Mouse (Mus musculus): ENCODE measurements around the gene Arhgap23. TPM values are rescaled to one million over a fixed set of nuclear protein-coding genes. Genes with fewer than 3 reads are reported as not detected.

Gene Arhgap23
- polyA plus RNA-seq, 1 experiment from 2014 or later, result 3.1 TPM

- H3K9me3 ChIP-seq (replicated peaks; ENCODE audit: control insufficient read depth, low read length), result no peaks in the 10 kb centered on the region
- H3K27ac ChIP-seq (replicated peaks; ENCODE audit: low read depth, low read length), result no peak overlapping the region
- 1% methylated on average over 6 of the region's 6 CpGs for WGBS
- no peaks in the 10 kb centered on the region for H3K36me3 ChIP-seq (replicated peaks; ENCODE audit: control insufficient read depth, insufficient read depth, low read depth, low read length)
- H3K4me3 ChIP-seq (ENCODE audit: low read depth, low read length), result no peak overlapping the region
- peaks cover 9% of the 10 kb centered on the region for H3K4me1 ChIP-seq (ENCODE audit: control insufficient read depth, insufficient read depth, low read length)
- no peak for ATAC-seq (replicated peaks; ENCODE audit: insufficient number of reproducible peaks, low FRiP score, low TSS enrichment, low read depth)
- no peak overlapping the region for H3K4me2 ChIP-seq (ENCODE audit: low read depth, low read length)
- H3K9ac ChIP-seq (replicated peaks; ENCODE audit: low read length), result no peak overlapping the region
- peaks cover 2% of the 10 kb centered on the region; the same call in 1 of the 2 replicates for H3K27me3 ChIP-seq (ENCODE audit: control insufficient read depth, insufficient read depth, low read length)
- peak; percentile 86 for DNase-seq (ENCODE audit: low spot score)
Measured at GRCm38 (mm10) chr11:97408171-97408570, 7.2 kb upstream of the Arhgap23 start.

- Histone ChIP-seq H3K36me3 (replicated peaks; ENCODE audit: control insufficient read depth, insufficient read depth, low read depth, low read length) (no peaks in the 10 kb centered on the region), H3K4me1 (ENCODE audit: control insufficient read depth, insufficient read depth, low read length) (peaks cover 2% of the 10 kb centered on the region; the same call in 1 of the 2 replicates), H3K9me3 (replicated peaks; ENCODE audit: control insufficient read depth, low read length) (no peaks in the 10 kb centered on the region), H3K9ac (replicated peaks; ENCODE audit: low read length) (no peak overlapping the region), H3K27ac (replicated peaks; ENCODE audit: low read depth, low read length) (no peak overlapping the region), H3K4me3 (ENCODE audit: low read depth, low read length) (no peak overlapping the region), H3K4me2 (ENCODE audit: low read depth, low read length) (no peak overlapping the region), H3K27me3 (ENCODE audit: control insufficient read depth, insufficient read depth, low read length) (peaks cover 2% of the 10 kb centered on the region; the same call in 1 of the 2 replicates)
- ATAC-seq (replicated peaks; ENCODE audit: insufficient number of reproducible peaks, low FRiP score, low TSS enrichment, low read depth), result no peak
- WGBS, result 82% methylated on average over 4 of the region's 4 CpGs
- DNase-seq (ENCODE audit: low spot score), result no peak
Measured at GRCm38 (mm10) chr11:97410958-97411357, 4.4 kb upstream of the Arhgap23 start.

- WGBS, result 18% methylated on average over 3 of the region's 3 CpGs
- ATAC-seq (replicated peaks; ENCODE audit: insufficient number of reproducible peaks, low FRiP score, low TSS enrichment, low read depth) (no peak), DNase-seq (ENCODE audit: low spot score) (no peak)
- H3K36me3 ChIP-seq (replicated peaks; ENCODE audit: control insufficient read depth, insufficient read depth, low read depth, low read length), result no peaks in the 10 kb centered on the region
- no peak overlapping the region for H3K4me2 ChIP-seq (ENCODE audit: low read depth, low read length)
- no peaks in the 10 kb centered on the region; the same call in none of the 2 replicates for H3K4me1 ChIP-seq (ENCODE audit: control insufficient read depth, insufficient read depth, low read length)
- H3K9me3 ChIP-seq (replicated peaks; ENCODE audit: control insufficient read depth, low read length), result no peaks in the 10 kb centered on the region
- no peak overlapping the region for H3K27ac ChIP-seq (replicated peaks; ENCODE audit: low read depth, low read length)
- H3K4me3 ChIP-seq (ENCODE audit: low read depth, low read length), result no peak overlapping the region
- H3K27me3 ChIP-seq (ENCODE audit: control insufficient read depth, insufficient read depth, low read length), result no peaks in the 10 kb centered on the region
- no peak overlapping the region for H3K9ac ChIP-seq (replicated peaks; ENCODE audit: low read length)
Measured at GRCm38 (mm10) chr11:97412117-97412516, 3.2 kb upstream of the Arhgap23 start.

- Histone ChIP-seq H3K4me2 (ENCODE audit: low read depth, low read length) (no peak overlapping the region), H3K4me3 (ENCODE audit: low read depth, low read length) (no peak overlapping the region), H3K4me1 (ENCODE audit: control insufficient read depth, insufficient read depth, low read length) (no peaks in the 10 kb centered on the region; the same call in none of the 2 replicates), H3K9ac (replicated peaks; ENCODE audit: low read length) (no peak overlapping the region), H3K27me3 (ENCODE audit: control insufficient read depth, insufficient read depth, low read length) (no peaks in the 10 kb centered on the region), H3K9me3 (replicated peaks; ENCODE audit: control insufficient read depth, low read length) (no peaks in the 10 kb centered on the region), H3K36me3 (replicated peaks; ENCODE audit: control insufficient read depth, insufficient read depth, low read depth, low read length) (no peaks in the 10 kb centered on the region), H3K27ac (replicated peaks; ENCODE audit: low read depth, low read length) (no peak overlapping the region)
- no peak for ATAC-seq (replicated peaks; ENCODE audit: insufficient number of reproducible peaks, low FRiP score, low TSS enrichment, low read depth)
- WGBS, result 44% methylated on average over 10 of the region's 10 CpGs
- no peak for DNase-seq (ENCODE audit: low spot score)
Measured at GRCm38 (mm10) chr11:97412808-97413347, 2.5 kb upstream of the Arhgap23 start.

GRCm38 (mm10) chr11:97415712-97416636 lies 641 bp downstream of the Arhgap23 start:
- DNase-seq (ENCODE audit: low spot score) (peak; percentile 58), ATAC-seq (replicated peaks; ENCODE audit: insufficient number of reproducible peaks, low FRiP score, low TSS enrichment, low read depth) (peak; percentile 41)
- Histone ChIP-seq H3K4me2 (ENCODE audit: low read depth, low read length) (peak overlapping the region; percentile 76), H3K27ac (replicated peaks; ENCODE audit: low read depth, low read length) (0 out of 2 replicates have a peak overlapping the region, but pooled peaks have one; percentile 37), H3K4me3 (ENCODE audit: low read depth, low read length) (peak overlapping the region; percentile 60), H3K4me1 (ENCODE audit: control insufficient read depth, insufficient read depth, low read length) (peaks cover 7% of the 10 kb centered on the region), H3K36me3 (replicated peaks; ENCODE audit: control insufficient read depth, insufficient read depth, low read depth, low read length) (no peaks in the 10 kb centered on the region), H3K9ac (replicated peaks; ENCODE audit: low read length) (peak overlapping the region; percentile 61), H3K27me3 (ENCODE audit: control insufficient read depth, insufficient read depth, low read length) (no peaks in the 10 kb centered on the region), H3K9me3 (replicated peaks; ENCODE audit: control insufficient read depth, low read length) (no peaks in the 10 kb centered on the region)
- WGBS, result 1% methylated on average over 49 of the region's 49 CpGs

- Histone ChIP-seq H3K4me2 (ENCODE audit: low read depth, low read length) (no peak overlapping the region; the same call in 1 of the 2 replicates), H3K4me3 (ENCODE audit: low read depth, low read length) (no peak overlapping the region), H3K4me1 (ENCODE audit: control insufficient read depth, insufficient read depth, low read length) (peaks cover 7% of the 10 kb centered on the region), H3K36me3 (replicated peaks; ENCODE audit: control insufficient read depth, insufficient read depth, low read depth, low read length) (no peaks in the 10 kb centered on the region), H3K27ac (replicated peaks; ENCODE audit: low read depth, low read length) (0 out of 2 replicates have a peak overlapping the region, but pooled peaks have one; percentile 37), H3K27me3 (ENCODE audit: control insufficient read depth, insufficient read depth, low read length) (no peaks in the 10 kb centered on the region), H3K9ac (replicated peaks; ENCODE audit: low read length) (no peak overlapping the region), H3K9me3 (replicated peaks; ENCODE audit: control insufficient read depth, low read length) (no peaks in the 10 kb centered on the region)
- ATAC-seq (replicated peaks; ENCODE audit: insufficient number of reproducible peaks, low FRiP score, low TSS enrichment, low read depth) (no peak), DNase-seq (ENCODE audit: low spot score) (no peak)
- 5% methylated on average over 5 of the region's 5 CpGs for WGBS
Measured at GRCm38 (mm10) chr11:97416637-97417035, 1.3 kb downstream of the Arhgap23 start.

- WGBS, result 47% methylated on average over 14 of the region's 14 CpGs
- peaks cover 7% of the 10 kb centered on the region for H3K4me1 ChIP-seq (ENCODE audit: control insufficient read depth, insufficient read depth, low read length)
- H3K9me3 ChIP-seq (replicated peaks; ENCODE audit: control insufficient read depth, low read length), result no peaks in the 10 kb centered on the region
- H3K36me3 ChIP-seq (replicated peaks; ENCODE audit: control insufficient read depth, insufficient read depth, low read depth, low read length), result no peaks in the 10 kb centered on the region
- H3K9ac ChIP-seq (replicated peaks; ENCODE audit: low read length), result peak overlapping the region; percentile 13
- no peak for ATAC-seq (replicated peaks; ENCODE audit: insufficient number of reproducible peaks, low FRiP score, low TSS enrichment, low read depth)
- no peak overlapping the region for H3K4me3 ChIP-seq (ENCODE audit: low read depth, low read length)
- DNase-seq (ENCODE audit: low spot score), result no peak
- no peak overlapping the region for H3K27ac ChIP-seq (replicated peaks; ENCODE audit: low read depth, low read length)
- H3K27me3 ChIP-seq (ENCODE audit: control insufficient read depth, insufficient read depth, low read length), result no peaks in the 10 kb centered on the region
- H3K4me2 ChIP-seq (ENCODE audit: low read depth, low read length), result no peak overlapping the region
Measured at GRCm38 (mm10) chr11:97418834-97419539, 3.7 kb downstream of the Arhgap23 start.

All from embryonic facial prominence, embryonic 11.5 days (tissue).